8 mouse cellular contexts compared by ENCODE assay signal in the genomic region with DNA sequence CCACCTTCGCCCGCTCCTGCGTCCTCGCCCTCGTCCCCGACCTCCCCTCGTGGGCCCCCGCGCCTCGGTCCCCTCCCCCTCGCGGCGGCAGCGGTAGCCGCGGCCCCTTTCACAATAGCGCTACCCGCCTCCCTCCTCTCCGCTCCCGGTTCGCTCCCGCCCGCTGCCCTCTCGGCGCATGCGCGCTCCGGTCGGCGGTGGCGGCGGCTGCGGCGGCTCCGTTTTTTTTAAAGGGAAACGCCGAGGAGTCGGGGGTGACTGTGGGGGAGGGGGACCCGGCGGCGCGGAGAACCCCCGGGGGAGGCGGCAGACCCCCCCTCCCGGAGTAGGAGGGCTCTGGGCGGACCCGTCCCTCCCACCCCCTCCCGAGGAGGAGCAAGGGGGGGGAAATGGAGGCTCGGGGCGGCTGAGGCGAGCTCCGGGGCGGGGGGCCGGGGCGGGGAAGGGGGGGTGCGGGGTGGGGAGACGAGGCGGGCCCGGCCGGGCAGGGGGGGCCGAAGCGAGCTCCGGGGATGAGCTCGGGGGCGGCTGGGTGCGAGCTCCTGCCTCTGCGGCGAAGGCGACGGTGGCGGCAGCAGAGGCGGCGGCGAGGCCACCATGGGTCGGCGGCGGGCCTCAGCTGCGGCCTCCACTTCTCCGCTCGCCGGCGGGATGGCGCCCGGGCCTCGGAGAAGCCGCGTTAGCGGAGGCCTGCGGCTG. TPM values are rescaled to one million over a fixed set of nuclear protein-coding genes. Genes with fewer than 3 reads are reported as not detected.
DNase-seq lines count a peak whose midpoint lies in the region; ATAC-seq and TF ChIP-seq lines count a peak whose summit lies in the region.

Gene Msl1, plus strand, starts transcription at position 502 of the 699 bp plus-strand sequence.

- peaks cover 17 to 40% of the 10 kb centered on the region in 2 experiments for H3K4me1 ChIP-seq in MEL (ENCODE audit: control insufficient read depth in 1 of 2, insufficient read depth in 2 of 2, low read length in 2 of 2)

- H3K9ac ChIP-seq in MEL (ENCODE audit: control insufficient read depth, low read depth, low read length, poor library complexity, severe bottlenecking), result peak within 1 kb of the TSS; percentile 84

- no peak for TF ChIP-seq RAD21 in MEL (IDR thresholded peaks at IDR 0.05; ENCODE audit: low read depth, low read length)

- H3K27me3 ChIP-seq in MEL (ENCODE audit: control insufficient read depth in 1 of 2, insufficient read depth in 2 of 2, low read length in 2 of 2), result no peaks in the 10 kb centered on the region

- H3K4me3 ChIP-seq in MEL (ENCODE audit: control insufficient read depth in 1 of 2, insufficient read depth in 1 of 2, low read depth in 2 of 2, low read length in 2 of 2), result peak within 1 kb of the TSS; percentile 65 to 90

- 0 out of 6 replicates have a peak, but pooled peaks of 1 of the 3 experiments have one; percentile 1 for TF ChIP-seq CTCF in MEL (IDR thresholded peaks at IDR 0.05 in 2 of 3, conservative IDR thresholded peaks at IDR 0.05 in 1 of 3; ENCODE audit: control insufficient read depth in 1 of 3, insufficient read depth in 1 of 3, low read depth in 2 of 3, low read length in 3 of 3, poor library complexity in 1 of 3, severe bottlenecking in 1 of 3)

- ATAC-seq in hematopoietic stem cell, adult 5-6 weeks (replicated peaks in 1 of 2; ENCODE audit: insufficient read depth in 1 of 2, low FRiP score in 2 of 2, low TSS enrichment in 1 of 2, low read depth in 1 of 2, poor library complexity in 2 of 2, severe bottlenecking in 2 of 2), result peak; percentile 29 to 60

- DNase-seq in MEL (ENCODE audit: low read depth, low spot score), result peak; percentile 92
- peak; percentile 88 for DNase-seq in cerebellum, adult 9-10 months
- DNase-seq in frontal cortex, adult 2 months (ENCODE audit: extremely low spot score in 1 of 2, low spot score in 1 of 2), result peak in 1 of 2 experiments; percentile 88
- DNase-seq in layer of hippocampus, adult 9-11 months, result peak; percentile 88
- DNase-seq in lung, postnatal 10 days, result peak; percentile 92
- DNase-seq in ovary, postnatal 14 days (ENCODE audit: low spot score), result peak; percentile 83
- DNase-seq in thymus, postnatal 25 days, result peak; percentile 90

- peak; percentile 84 to 93; a peak in 3 of 4 replicates for TF ChIP-seq POLR2A in MEL (IDR thresholded peaks at IDR 0.05; ENCODE audit: control insufficient read depth in 1 of 2, insufficient read depth in 1 of 2, low read depth in 1 of 2, low read length in 2 of 2, poor library complexity in 1 of 2)

- H3K79me2 ChIP-seq in MEL (ENCODE audit: control insufficient read depth, insufficient read depth, low read length, poor library complexity), result peaks cover 45% of the 10 kb centered on the region

- peak in 1 of 2 experiments; percentile 17; a peak in 1 of 4 replicates for TF ChIP-seq EP300 in MEL (IDR thresholded peaks at IDR 0.05; ENCODE audit: low read depth in 1 of 2, low read length in 2 of 2)

- peaks cover 11 to 38% of the 10 kb centered on the region in 2 experiments for H3K36me3 ChIP-seq in MEL (ENCODE audit: control insufficient read depth in 1 of 2, insufficient read depth in 2 of 2, low read length in 2 of 2)

- H3K9me3 ChIP-seq in MEL (replicated peaks; ENCODE audit: insufficient read depth, low read length), result no peaks in the 10 kb centered on the region

- H3K27ac ChIP-seq in MEL (ENCODE audit: control insufficient read depth, low read depth, low read length), result peak within 1 kb of the TSS; percentile 88

TF ChIP-seq in MEL, 35 proteins besides CTCF, POLR2A, EP300 and RAD21:
- TF ChIP-seq USF2 (IDR thresholded peaks at IDR 0.05; ENCODE audit: borderline replicate concordance in 1 of 2, insufficient read depth in 1 of 2, low read depth in 1 of 2, low read length in 2 of 2), result no peak
- TF ChIP-seq ZKSCAN1 (IDR thresholded peaks at IDR 0.05; ENCODE audit: low read depth, low read length), result no peak
- peak; percentile 86 for TF ChIP-seq ZNF384 (IDR thresholded peaks at IDR 0.05; ENCODE audit: low read depth, low read length)
- no peak for TF ChIP-seq JUND (IDR thresholded peaks at IDR 0.05; ENCODE audit: low read depth, low read length)
- no peak; the same call in 1 of the 2 replicates for TF ChIP-seq SMC3 (IDR thresholded peaks at IDR 0.05; ENCODE audit: low read depth, low read length)
- no peak for TF ChIP-seq KAT2A (conservative IDR thresholded peaks at IDR 0.05; ENCODE audit: low read depth, low read length)
- TF ChIP-seq BHLHE40 (IDR thresholded peaks at IDR 0.05; ENCODE audit: borderline replicate concordance, low read depth, low read length), result no peak
- peak; percentile 50; the same call in 1 of the 2 replicates for TF ChIP-seq TCF12 (IDR thresholded peaks at IDR 0.05; ENCODE audit: low read depth, low read length)
- no peak for TF ChIP-seq E2F4 (IDR thresholded peaks at IDR 0.05; ENCODE audit: borderline replicate concordance, low read depth, low read length)
- TF ChIP-seq ZMIZ1 (IDR thresholded peaks at IDR 0.05; ENCODE audit: low read depth, low read length), result no peak; the same call in 1 of the 2 replicates
- peak; percentile 76 for TF ChIP-seq HCFC1 (IDR thresholded peaks at IDR 0.05; ENCODE audit: low read depth, low read length)
- peak; percentile 98; the same call in 1 of the 2 replicates for TF ChIP-seq MAZ (IDR thresholded peaks at IDR 0.05; ENCODE audit: low read depth, low read length)
- peak; percentile 89 for TF ChIP-seq NRF1 (IDR thresholded peaks at IDR 0.05; ENCODE audit: insufficient read depth, low read depth, low read length, poor library complexity, severe bottlenecking)
- TF ChIP-seq POLR2AphosphoS5 (IDR thresholded peaks at IDR 0.05; ENCODE audit: borderline replicate concordance, low read depth, low read length), result no peak
- no peak for TF ChIP-seq MAX (IDR thresholded peaks at IDR 0.05; ENCODE audit: low read length)
- no peak; the same call in none of the 2 replicates for TF ChIP-seq NELFE (IDR thresholded peaks at IDR 0.05; ENCODE audit: low read depth, low read length)
- no peak for TF ChIP-seq RCOR1 (IDR thresholded peaks at IDR 0.05; ENCODE audit: low read depth, low read length)
- no peak; the same call in 1 of the 2 replicates for TF ChIP-seq POLR2AphosphoS2 (IDR thresholded peaks at IDR 0.05; ENCODE audit: low read length)
- TF ChIP-seq GATA1 (IDR thresholded peaks at IDR 0.05; ENCODE audit: low read depth, low read length), result no peak
- no peak for TF ChIP-seq CHD2 (IDR thresholded peaks at IDR 0.05; ENCODE audit: low read length)
- 0 out of 2 replicates have a peak, but pooled peaks have one; percentile 28 for TF ChIP-seq ELF1 (IDR thresholded peaks at IDR 0.05; ENCODE audit: low read depth, low read length)
- no peak; the same call in 1 of the 2 replicates for TF ChIP-seq ETS1 (IDR thresholded peaks at IDR 0.05; ENCODE audit: low read depth, low read length)
- no peak for TF ChIP-seq GABPA (IDR thresholded peaks at IDR 0.05; ENCODE audit: low read depth, low read length)
- TF ChIP-seq ZC3H11A (IDR thresholded peaks at IDR 0.05; ENCODE audit: low read depth, low read length), result no peak
- TF ChIP-seq UBTF (IDR thresholded peaks at IDR 0.05; ENCODE audit: borderline replicate concordance, insufficient read depth, low read depth, low read length), result no peak

RNA-seq across cellular contexts. Expression of gene Msl1, which starts in this region (rescaled TPM):
- total RNA-seq in MEL (2012; rRNA removed), result 35.0 and 37.1 TPM in 2 replicates
- 10 to 100 TPM in 1 of 2 experiments, not detected in 1; 49.4 TPM for polyA plus RNA-seq in MEL (2012; ENCODE audit: insufficient read depth in 1 of 2, insufficient read length in 2 of 2, low read depth in 1 of 2, low replicate concordance in 2 of 2, missing spikeins in 1 of 2)
- 112 and 123 TPM in 2 replicates for polyA plus RNA-seq in frontal cortex, adult 2 months (2012; rRNA removed)
- 81.7 and 82.7 TPM in 2 replicates for total RNA-seq in hematopoietic stem cell, adult 5-6 weeks (2017)
